Comparison of ENCODE assay signal across 8 mouse cellular contexts in genomic region chrX:94123059-94123839, GRCm38 (mm10). TPM values are rescaled to one million over a fixed set of nuclear protein-coding genes. Genes with fewer than 3 reads are reported as not detected.
DNase-seq lines count a peak whose midpoint lies in the region; ATAC-seq and TF ChIP-seq lines count a peak whose summit lies in the region.

Zfx (minus strand) TSS chrX:94123702.

- peaks cover 36% of the 10 kb centered on the region for H3K27me3 ChIP-seq in hindbrain, embryonic 15.5 days

- peaks cover 6% of the 10 kb centered on the region for H3K4me1 ChIP-seq in hindbrain, embryonic 15.5 days (replicated peaks)

- peak within 1 kb of the TSS; percentile 63 for H3K9ac ChIP-seq in hindbrain, embryonic 15.5 days

- intact Hi-C loops in gastrocnemius, adult 2 months (cut with DNase I) = loop anchor here (5.0 kb wide), 1 partner anchor 76 kb away; no protein-coding TSS in a partner anchor
- intact Hi-C loops in left cerebral cortex, adult 2 months (cut with DNase I) = no loop called here

- H3K27ac ChIP-seq in gastrocnemius, adult 2 months = peak within 1 kb of the TSS; percentile 97
- H3K27ac ChIP-seq in hindbrain, embryonic 15.5 days (replicated peaks) = peak within 1 kb of the TSS; percentile 96
- H3K27ac ChIP-seq in left cerebral cortex, adult 2 months = peak within 1 kb of the TSS; percentile 96
- peak within 1 kb of the TSS; percentile 55 for H3K27ac ChIP-seq in macrophage

- H3K36me3 ChIP-seq in hindbrain, embryonic 15.5 days = no peaks in the 10 kb centered on the region
- no peaks in the 10 kb centered on the region for H3K36me3 ChIP-seq in macrophage (ENCODE audit: inconsistent target)

- peak within 1 kb of the TSS; percentile 86 for H3K4me3 ChIP-seq in gastrocnemius, adult 2 months
- H3K4me3 ChIP-seq in hindbrain, embryonic 15.5 days = peak within 1 kb of the TSS; percentile 55
- peak within 1 kb of the TSS; percentile 65 for H3K4me3 ChIP-seq in left cerebral cortex, adult 2 months
- H3K4me3 ChIP-seq in macrophage (ENCODE audit: inconsistent target) = peak within 1 kb of the TSS; percentile 17; the same call in 1 of the 2 replicates

- H3K4me2 ChIP-seq in hindbrain, embryonic 15.5 days = peak within 1 kb of the TSS; percentile 53

- ATAC-seq in common myeloid progenitor, adult 5-6 weeks (replicated peaks; ENCODE audit: low read depth, poor library complexity, severe bottlenecking) = peak; percentile 40
- peak; percentile 77 for ATAC-seq in hindbrain, embryonic 15.5 days (ENCODE audit: low FRiP score, low read depth)

- H3K9me3 ChIP-seq in hindbrain, embryonic 15.5 days = no peaks in the 10 kb centered on the region

- H3K79me2 ChIP-seq in macrophage (ENCODE audit: inconsistent target) = peaks cover 36% of the 10 kb centered on the region

- DNase-seq in ZHBTc4 (ENCODE audit: low read depth, low spot score) = peak; percentile 76
- DNase-seq in gastrocnemius, adult 2 months = peak; percentile 79
- peak; percentile 52 to 61 for DNase-seq in left cerebral cortex, adult 2 months (ENCODE audit: extremely low spot score in 1 of 2, low spot score in 2 of 2)
- DNase-seq in right cerebral cortex, adult 18-20 months = peak; percentile 59
- peak; percentile 64 for DNase-seq in urinary bladder, adult 2 months (ENCODE audit: low spot score)

- TF ChIP-seq CTCF in gastrocnemius, adult 2 months (IDR thresholded peaks at IDR 0.05) = peak; percentile 36
- no peak; the same call in 1 of the 2 replicates for TF ChIP-seq CTCF in left cerebral cortex, adult 2 months (IDR thresholded peaks at IDR 0.05)

- 22% methylated on average over 47 of the region's 82 CpGs for WGBS in hindbrain, embryonic 15.5 days
- WGBS in macrophage (ENCODE audit: missing documents) = 17% methylated on average over 25 of the region's 82 CpGs

RNA-seq across cellular contexts. Expression of gene Zfx, which starts in this region (rescaled TPM):
- 50.4 and 58.7 TPM in 2 replicates for total RNA-seq in common myeloid progenitor, adult 5-6 weeks (2017)
- total RNA-seq in gastrocnemius, adult 2 months (2021) = 10 to 100 TPM; 17.9 to 23.4 TPM
- 19.2 and 23.3 TPM in 2 replicates for polyA plus RNA-seq in hindbrain, embryonic 15.5 days (2015; fragmentation: Nextera tagmentation; extraction: Ambion mirVana)
- 10 to 100 TPM; 37.2 to 37.6 TPM for total RNA-seq in left cerebral cortex, adult 2 months (2021)
- 100 to 1,000 TPM in 12 of 26 experiments, 10 to 100 TPM in 14; 66.4 to 142 (median 99.1) TPM for total RNA-seq in macrophage (2018; cell fraction: chromatin; rRNA removed)
- total RNA-seq in macrophage (2018; cell fraction: cytosol; rRNA removed) = 10 to 100 TPM; 17.6 to 34.8 (median 25.9) TPM
- total RNA-seq in macrophage (2018; cell fraction: nucleus; rRNA removed) = 10 to 100 TPM; 41.8 to 83.3 (median 53.5) TPM
- 9.4 to 16.0 TPM (median 15.7 TPM) in 3 replicates for polyA plus RNA-seq in macrophage (2018)
- polyA plus RNA-seq in urinary bladder, adult 2 months (2012; rRNA removed) = 11.2 and 11.3 TPM in 2 replicates

Comparison
In these comparisons a context has a peak if more than half of its experiments do, and no peak if none do; other contexts are left out.
1. Peak in every context shown above with its lines: DNase-seq, ATAC-seq, H3K4me3 ChIP-seq and H3K27ac ChIP-seq.
2. H3K4me3 ChIP-seq: peak in every context shown above with its lines; median percentile 86 in gastrocnemius, adult 2 months; 65 in left cerebral cortex, adult 2 months; 55 in hindbrain, embryonic 15.5 days; 17 in macrophage.